Mouse (Mus musculus) G1E (cell line): Measurements from ENCODE around the gene Celf5.

Experiments used
- CTCF ChIP-seq: IDR thresholded peaks from 2 replicates; pipeline ENCODE4 v1.5.1; 2012; ENCODE audit warnings: low read depth, low read length, inconsistent platforms, mixed read lengths
- GATA2 ChIP-seq: IDR thresholded peaks from 2 replicates; pipeline ENCODE4 v1.6.1; 2012; ENCODE audit warnings: low read depth, low read length, inconsistent platforms, borderline replicate concordance
- POLR2AphosphoS5 ChIP-seq: IDR thresholded peaks from 2 replicates; pipeline ENCODE4 v1.6.1; 2012; ENCODE audit warnings: low read depth, low read length, inconsistent platforms; ENCODE audit not compliant: insufficient replicate concordance

DNA sequence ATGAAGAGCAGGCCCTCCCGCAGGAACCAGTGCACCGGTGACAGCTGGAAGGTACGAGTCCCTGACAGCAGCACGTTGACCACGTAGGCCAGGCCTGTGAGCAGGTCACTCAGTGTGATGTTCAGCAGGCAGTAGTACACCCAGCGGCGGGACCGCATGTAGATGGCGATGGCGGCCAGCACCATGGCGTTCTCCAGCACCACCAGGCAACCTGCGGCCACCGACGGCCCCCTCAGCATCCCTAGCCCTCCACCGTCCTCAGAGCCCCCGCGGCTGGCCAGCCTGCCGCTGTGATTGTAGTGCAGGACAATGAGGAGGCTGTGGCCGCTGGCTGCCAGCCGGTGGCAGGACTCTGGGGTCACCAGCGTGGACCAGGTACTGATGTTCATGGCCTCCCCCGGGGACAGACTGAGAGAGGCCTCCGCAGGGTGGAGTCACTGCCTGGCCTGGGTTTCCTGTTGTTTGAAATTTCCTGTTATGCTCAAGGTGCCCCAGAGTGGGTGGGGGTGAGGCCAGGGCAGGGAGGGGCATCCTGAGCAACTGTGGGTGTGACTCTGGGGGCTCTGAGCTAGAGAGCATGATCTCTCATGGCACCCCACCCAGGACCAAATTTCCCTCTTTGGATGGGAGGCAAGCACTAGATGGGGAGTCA lies 16.9 kb upstream of the Celf5 start:
- TF ChIP-seq CTCF (no peak), GATA2 (no peak), POLR2AphosphoS5 (no peak)
